Mouse (Mus musculus): ENCODE measurements around the gene Zgrf1. TPM values are rescaled to one million over a fixed set of nuclear protein-coding genes. Genes with fewer than 3 reads are reported as not detected.

Gene Zgrf1
- polyA plus RNA-seq, 1 experiment, result 0.46 TPM

- H3K36me3 ChIP-seq (ENCODE audit: control insufficient read depth, insufficient read depth), result no peaks in the 10 kb centered on the region
- no peak overlapping the region for H3K4me3 ChIP-seq
- TF ChIP-seq REST (IDR thresholded peaks at IDR 0.05; ENCODE audit: insufficient read depth, insufficient read length) (no peak), E2F4 (IDR thresholded peaks at IDR 0.05; ENCODE audit: insufficient read depth) (no peak), TCF12 (IDR thresholded peaks at IDR 0.05; ENCODE audit: insufficient read depth, poor library complexity, severe bottlenecking) (no peak), TCF3 (IDR thresholded peaks at IDR 0.05; ENCODE audit: insufficient read length, low read depth) (no peak)
- H3K27me3 ChIP-seq (ENCODE audit: control insufficient read depth, insufficient read depth, insufficient read length), result no peaks in the 10 kb centered on the region
- H3K79me2 ChIP-seq (ENCODE audit: control insufficient read depth, insufficient read depth), result no peaks in the 10 kb centered on the region
- no peak overlapping the region for H3ac ChIP-seq (ENCODE audit: control insufficient read depth, insufficient read length)
- H3K4me2 ChIP-seq (ENCODE audit: low read depth), result no peak overlapping the region
These were observed 24.1 kb upstream of the Zgrf1 start for GRCm38 (mm10) chr3:127529210-127529609.

GRCm38 (mm10) chr3:127529824-127530223, 23.5 kb upstream of the Zgrf1 start:
- Histone ChIP-seq H3K4me2 (ENCODE audit: low read depth) (no peak overlapping the region), H3K36me3 (ENCODE audit: control insufficient read depth, insufficient read depth) (no peaks in the 10 kb centered on the region), H3K79me2 (ENCODE audit: control insufficient read depth, insufficient read depth) (no peaks in the 10 kb centered on the region), H3K27me3 (ENCODE audit: control insufficient read depth, insufficient read depth, insufficient read length) (no peaks in the 10 kb centered on the region), H3ac (ENCODE audit: control insufficient read depth, insufficient read length) (no peak overlapping the region), H3K4me3 (no peak overlapping the region)
- TF ChIP-seq MYOD1 (IDR thresholded peaks at IDR 0.05; ENCODE audit: control insufficient read depth in 1 of 3, insufficient read length in 2 of 3, low read depth in 2 of 3) (no peak), TCF12 (IDR thresholded peaks at IDR 0.05; ENCODE audit: insufficient read depth, poor library complexity, severe bottlenecking) (no peak), MYOG (IDR thresholded peaks at IDR 0.05; ENCODE audit: control insufficient read depth in 1 of 3, insufficient read depth in 1 of 3, insufficient read length in 2 of 3, low read depth in 2 of 3) (no peak), POLR2AphosphoS2 (IDR thresholded peaks at IDR 0.05; ENCODE audit: insufficient read length, low read depth) (no peak), USF1 (IDR thresholded peaks at IDR 0.05; ENCODE audit: low read depth) (no peak), POLR2A (IDR thresholded peaks at IDR 0.05; ENCODE audit: insufficient read length, low read depth) (no peak), CEBPB (IDR thresholded peaks at IDR 0.05; ENCODE audit: insufficient read depth, poor library complexity, severe bottlenecking) (no peak), MAX (IDR thresholded peaks at IDR 0.05; ENCODE audit: low read depth) (no peak), REST (IDR thresholded peaks at IDR 0.05; ENCODE audit: insufficient read depth, insufficient read length) (no peak), E2F4 (IDR thresholded peaks at IDR 0.05; ENCODE audit: insufficient read depth) (no peak), SRF (IDR thresholded peaks at IDR 0.05; ENCODE audit: control insufficient read depth, insufficient read length, low read depth) (no peak), TCF3 (IDR thresholded peaks at IDR 0.05; ENCODE audit: insufficient read length, low read depth) (no peak)

GRCm38 (mm10) chr3:127530293-127530692, 23.0 kb upstream of the Zgrf1 start:
- no peak for TF ChIP-seq CEBPB (IDR thresholded peaks at IDR 0.05; ENCODE audit: insufficient read depth, poor library complexity, severe bottlenecking)
- TF ChIP-seq POLR2A (IDR thresholded peaks at IDR 0.05; ENCODE audit: insufficient read length, low read depth), result no peak
- no peak for TF ChIP-seq TCF12 (IDR thresholded peaks at IDR 0.05; ENCODE audit: insufficient read depth, poor library complexity, severe bottlenecking)
- Histone ChIP-seq H3K79me2 (ENCODE audit: control insufficient read depth, insufficient read depth) (no peaks in the 10 kb centered on the region), H3K4me2 (ENCODE audit: low read depth) (peak overlapping the region; percentile 1)

GRCm38 (mm10) chr3:127539193-127539592, 14.1 kb upstream of the Zgrf1 start:
- Histone ChIP-seq H3K4me2 (ENCODE audit: low read depth) (no peak overlapping the region), H3ac (ENCODE audit: control insufficient read depth, insufficient read length) (no peak overlapping the region), H3K79me2 (ENCODE audit: control insufficient read depth, insufficient read depth) (no peaks in the 10 kb centered on the region), H3K4me3 (no peak overlapping the region), H3K36me3 (ENCODE audit: control insufficient read depth, insufficient read depth) (peaks cover 10% of the 10 kb centered on the region), H3K27me3 (ENCODE audit: control insufficient read depth, insufficient read depth, insufficient read length) (no peaks in the 10 kb centered on the region)
- TF ChIP-seq MYOG (IDR thresholded peaks at IDR 0.05; ENCODE audit: control insufficient read depth in 1 of 3, insufficient read depth in 1 of 3, insufficient read length in 2 of 3, low read depth in 2 of 3), result no peak

More at GRCm38 (mm10) chr3:127530293-127530692, 23.0 kb upstream of the Zgrf1 start:
- Histone ChIP-seq H3K27me3 (ENCODE audit: control insufficient read depth, insufficient read depth, insufficient read length) (no peaks in the 10 kb centered on the region), H3K36me3 (ENCODE audit: control insufficient read depth, insufficient read depth) (no peaks in the 10 kb centered on the region), H3K4me3 (no peak overlapping the region), H3ac (ENCODE audit: control insufficient read depth, insufficient read length) (no peak overlapping the region)

- Histone ChIP-seq H3K27me3 (ENCODE audit: control insufficient read depth, insufficient read depth, insufficient read length) (no peaks in the 10 kb centered on the region), H3K4me2 (ENCODE audit: low read depth) (no peak overlapping the region), H3ac (ENCODE audit: control insufficient read depth, insufficient read length) (no peak overlapping the region), H3K4me3 (no peak overlapping the region), H3K79me2 (ENCODE audit: control insufficient read depth, insufficient read depth) (no peaks in the 10 kb centered on the region), H3K36me3 (ENCODE audit: control insufficient read depth, insufficient read depth) (peaks cover 18% of the 10 kb centered on the region)
- TF ChIP-seq TCF3 (IDR thresholded peaks at IDR 0.05; ENCODE audit: insufficient read length, low read depth), result no peak
- TF ChIP-seq POLR2AphosphoS2 (IDR thresholded peaks at IDR 0.05; ENCODE audit: insufficient read length, low read depth), result no peak
- no peak for TF ChIP-seq MYOD1 (IDR thresholded peaks at IDR 0.05; ENCODE audit: control insufficient read depth in 1 of 3, insufficient read length in 2 of 3, low read depth in 2 of 3)
- no peak for TF ChIP-seq CEBPB (IDR thresholded peaks at IDR 0.05; ENCODE audit: insufficient read depth, poor library complexity, severe bottlenecking)
- TF ChIP-seq E2F4 (IDR thresholded peaks at IDR 0.05; ENCODE audit: insufficient read depth), result no peak
- no peak for TF ChIP-seq TCF12 (IDR thresholded peaks at IDR 0.05; ENCODE audit: insufficient read depth, poor library complexity, severe bottlenecking)
- no peak for TF ChIP-seq REST (IDR thresholded peaks at IDR 0.05; ENCODE audit: insufficient read depth, insufficient read length)
- TF ChIP-seq SRF (IDR thresholded peaks at IDR 0.05; ENCODE audit: control insufficient read depth, insufficient read length, low read depth), result no peak
- TF ChIP-seq MAX (IDR thresholded peaks at IDR 0.05; ENCODE audit: low read depth), result no peak
- TF ChIP-seq MYOG (IDR thresholded peaks at IDR 0.05; ENCODE audit: control insufficient read depth in 1 of 3, insufficient read depth in 1 of 3, insufficient read length in 2 of 3, low read depth in 2 of 3), result no peak
- no peak for TF ChIP-seq USF1 (IDR thresholded peaks at IDR 0.05; ENCODE audit: low read depth)
- no peak for TF ChIP-seq POLR2A (IDR thresholded peaks at IDR 0.05; ENCODE audit: insufficient read length, low read depth)
These were observed 9.3 kb upstream of the Zgrf1 start for GRCm38 (mm10) chr3:127543976-127544375.

All from myocyte (in vitro differentiated cells).